Mouse (Mus musculus): Measurements from ENCODE around the gene Urm1. TPM values are rescaled to one million over a fixed set of nuclear protein-coding genes. Genes with fewer than 3 reads are reported as not detected.
"Not testable (repeated sequence)": the region's sequence is repeated elsewhere in the genome, so short reads cannot be mapped to it uniquely, and the experiment has no call there.

The Urm1 gene
- polyA plus RNA-seq, 1 experiment from 2014 or later: 24.8 TPM

GRCm38 (mm10) chr2:29873801-29874200, 53.9 kb downstream of the Urm1 start:
- H3K4me2 ChIP-seq (ENCODE audit: low read depth, low read length): no peak overlapping the region
- no peak for ATAC-seq (ENCODE audit: low read depth)
- no peaks in the 10 kb centered on the region for H3K36me3 ChIP-seq (ENCODE audit: control insufficient read depth, insufficient read depth, low read length)
- no peaks in the 10 kb centered on the region for H3K9me3 ChIP-seq (ENCODE audit: control insufficient read depth, low read length)
- no peaks in the 10 kb centered on the region for H3K27me3 ChIP-seq (ENCODE audit: control insufficient read depth, insufficient read depth, low read depth, low read length)
- WGBS: 82% methylated on average over 4 of the region's 4 CpGs
- H3K4me3 ChIP-seq (ENCODE audit: low read length): no peak overlapping the region
- H3K4me1 ChIP-seq (replicated peaks; ENCODE audit: control insufficient read depth, insufficient read depth, low read length): peaks cover 5% of the 10 kb centered on the region
- H3K27ac ChIP-seq (ENCODE audit: low read length): no peak overlapping the region
- H3K9ac ChIP-seq (ENCODE audit: low read length): no peak overlapping the region

GRCm38 (mm10) chr2:29878061-29878460, 58.2 kb downstream of the Urm1 start:
- peaks cover 2% of the 10 kb centered on the region; the same call in 1 of the 2 replicates for H3K9me3 ChIP-seq (ENCODE audit: control insufficient read depth, low read length)
- no peaks in the 10 kb centered on the region for H3K27me3 ChIP-seq (ENCODE audit: control insufficient read depth, insufficient read depth, low read depth, low read length)
- no peak overlapping the region for H3K9ac ChIP-seq (ENCODE audit: low read length)
- ATAC-seq (ENCODE audit: low read depth): no peak
- H3K27ac ChIP-seq (ENCODE audit: low read length): no peak overlapping the region
- H3K4me1 ChIP-seq (replicated peaks; ENCODE audit: control insufficient read depth, insufficient read depth, low read length): no peaks in the 10 kb centered on the region
- H3K4me2 ChIP-seq (ENCODE audit: low read depth, low read length): no peak overlapping the region
- 81% methylated on average over 4 of the region's 4 CpGs for WGBS
- no peaks in the 10 kb centered on the region for H3K36me3 ChIP-seq (ENCODE audit: control insufficient read depth, insufficient read depth, low read length)
- H3K4me3 ChIP-seq (ENCODE audit: low read length): no peak overlapping the region

- H3K9me3 ChIP-seq (ENCODE audit: control insufficient read depth, low read length): peaks cover 2% of the 10 kb centered on the region; the same call in 1 of the 2 replicates
- H3K4me2 ChIP-seq (ENCODE audit: low read depth, low read length): no peak overlapping the region
- no peak overlapping the region for H3K27ac ChIP-seq (ENCODE audit: low read length)
- ATAC-seq (ENCODE audit: low read depth): no peak
- H3K9ac ChIP-seq (ENCODE audit: low read length): no peak overlapping the region
- H3K4me3 ChIP-seq (ENCODE audit: low read length): no peak overlapping the region
- H3K36me3 ChIP-seq (ENCODE audit: control insufficient read depth, insufficient read depth, low read length): no peaks in the 10 kb centered on the region
- 62% methylated on average over 8 of the region's 8 CpGs for WGBS
- H3K27me3 ChIP-seq (ENCODE audit: control insufficient read depth, insufficient read depth, low read depth, low read length): no peaks in the 10 kb centered on the region
- H3K4me1 ChIP-seq (replicated peaks; ENCODE audit: control insufficient read depth, insufficient read depth, low read length): no peaks in the 10 kb centered on the region
Observed at GRCm38 (mm10) chr2:29879191-29879590, 59.3 kb downstream of the Urm1 start.

GRCm38 (mm10) chr2:29879964-29880830, 60.3 kb downstream of the Urm1 start:
- Histone ChIP-seq H3K4me1 (replicated peaks; ENCODE audit: control insufficient read depth, insufficient read depth, low read length) (no peaks in the 10 kb centered on the region), H3K27ac (ENCODE audit: low read length) (no peak overlapping the region), H3K4me2 (ENCODE audit: low read depth, low read length) (no peak overlapping the region), H3K27me3 (ENCODE audit: control insufficient read depth, insufficient read depth, low read depth, low read length) (no peaks in the 10 kb centered on the region), H3K4me3 (ENCODE audit: low read length) (no peak overlapping the region), H3K9me3 (ENCODE audit: control insufficient read depth, low read length) (peaks cover 2% of the 10 kb centered on the region; the same call in 1 of the 2 replicates), H3K9ac (ENCODE audit: low read length) (no peak overlapping the region), H3K36me3 (ENCODE audit: control insufficient read depth, insufficient read depth, low read length) (no peaks in the 10 kb centered on the region)
- ATAC-seq (ENCODE audit: low read depth): no peak
- 60% methylated on average over 17 of the region's 17 CpGs for WGBS

- not testable (repeated sequence) for ATAC-seq (ENCODE audit: low read depth)
- H3K4me1 ChIP-seq (replicated peaks; ENCODE audit: control insufficient read depth, insufficient read depth, low read length): peaks cover 11% of the 10 kb centered on the region
- 68% methylated on average over 9 of the region's 9 CpGs for WGBS
Observed at GRCm38 (mm10) chr2:29886659-29887292, 66.9 kb downstream of the Urm1 start.

GRCm38 (mm10) chr2:29889066-29889944, 69.4 kb downstream of the Urm1 start, which contains the start of gene Odf2:
Gene Odf2, plus strand, starts transcription at chr2:29889221.
- H3K36me3 ChIP-seq (ENCODE audit: control insufficient read depth, insufficient read depth, low read length): peaks cover 22% of the 10 kb centered on the region
- peak within 1 kb of the TSS; percentile 95 for H3K4me2 ChIP-seq (ENCODE audit: low read depth, low read length)
- ATAC-seq (ENCODE audit: low read depth): peak; percentile 93
- peaks cover 2% of the 10 kb centered on the region; the same call in 1 of the 2 replicates for H3K27me3 ChIP-seq (ENCODE audit: control insufficient read depth, insufficient read depth, low read depth, low read length)
- peak within 1 kb of the TSS; percentile 69 for H3K9ac ChIP-seq (ENCODE audit: low read length)
- under 1% methylated on average over 69 of the region's 70 CpGs for WGBS
- H3K4me1 ChIP-seq (replicated peaks; ENCODE audit: control insufficient read depth, insufficient read depth, low read length): peaks cover 11% of the 10 kb centered on the region
- no peaks in the 10 kb centered on the region for H3K9me3 ChIP-seq (ENCODE audit: control insufficient read depth, low read length)
- H3K4me3 ChIP-seq (ENCODE audit: low read length): peak within 1 kb of the TSS; percentile 60
- H3K27ac ChIP-seq (ENCODE audit: low read length): peak within 1 kb of the TSS; percentile 85

More at GRCm38 (mm10) chr2:29886659-29887292, 66.9 kb downstream of the Urm1 start:
- not testable (repeated sequence) for H3K36me3 ChIP-seq (ENCODE audit: control insufficient read depth, insufficient read depth, low read length); H3K9ac ChIP-seq (ENCODE audit: low read length); H3K4me2 ChIP-seq (ENCODE audit: low read depth, low read length); H3K27ac ChIP-seq (ENCODE audit: low read length); H3K27me3 ChIP-seq (ENCODE audit: control insufficient read depth, insufficient read depth, low read depth, low read length); H3K4me3 ChIP-seq (ENCODE audit: low read length); H3K9me3 ChIP-seq (ENCODE audit: control insufficient read depth, low read length)

GRCm38 (mm10) chr2:29889991-29890833, 70.3 kb downstream of the Urm1 start:
- Histone ChIP-seq H3K4me1 (replicated peaks; ENCODE audit: control insufficient read depth, insufficient read depth, low read length) (peaks cover 11% of the 10 kb centered on the region), H3K9ac (ENCODE audit: low read length) (peak overlapping the region; percentile 69), H3K4me2 (ENCODE audit: low read depth, low read length) (peak overlapping the region; percentile 95), H3K27ac (ENCODE audit: low read length) (peak overlapping the region; percentile 85), H3K9me3 (ENCODE audit: control insufficient read depth, low read length) (no peaks in the 10 kb centered on the region), H3K36me3 (ENCODE audit: control insufficient read depth, insufficient read depth, low read length) (peaks cover 30% of the 10 kb centered on the region), H3K4me3 (ENCODE audit: low read length) (peak overlapping the region; percentile 60), H3K27me3 (ENCODE audit: control insufficient read depth, insufficient read depth, low read depth, low read length) (peaks cover 2% of the 10 kb centered on the region; the same call in 1 of the 2 replicates)
- ATAC-seq (ENCODE audit: low read depth): peak; percentile 91
- WGBS: under 1% methylated on average over 60 of the region's 61 CpGs

- Histone ChIP-seq H3K4me1 (replicated peaks; ENCODE audit: control insufficient read depth, insufficient read depth, low read length) (peaks cover 11% of the 10 kb centered on the region), H3K36me3 (ENCODE audit: control insufficient read depth, insufficient read depth, low read length) (peaks cover 37% of the 10 kb centered on the region), H3K4me3 (ENCODE audit: low read length) (no peak overlapping the region), H3K9me3 (ENCODE audit: control insufficient read depth, low read length) (no peaks in the 10 kb centered on the region), H3K9ac (ENCODE audit: low read length) (no peak overlapping the region), H3K27me3 (ENCODE audit: control insufficient read depth, insufficient read depth, low read depth, low read length) (peaks cover 2% of the 10 kb centered on the region; the same call in 1 of the 2 replicates), H3K4me2 (ENCODE audit: low read depth, low read length) (no peak overlapping the region), H3K27ac (ENCODE audit: low read length) (no peak overlapping the region)
- 92% methylated on average over 6 of the region's 6 CpGs for WGBS
- ATAC-seq (ENCODE audit: low read depth): no peak
Observed at GRCm38 (mm10) chr2:29891773-29892172, 71.9 kb downstream of the Urm1 start.
